Mouse (Mus musculus) forebrain, embryonic 12.5 days (tissue): ENCODE measurements around the gene Gm4981. TPM values are rescaled to one million over a fixed set of nuclear protein-coding genes. Genes with fewer than 3 reads are reported as not detected.
"Not testable (repeated sequence)": the region's sequence is repeated elsewhere in the genome, so short reads cannot be mapped to it uniquely, and the experiment has no call there.

Experiments
- ATAC-seq: fragments of 200-750 bp; cut with Nextera tagmentation; 2 replicates; pipeline ENCODE4 v1.8.0; 2017; ENCODE audit warnings: moderate TSS enrichment; ENCODE audit not compliant: low FRiP score
- H3K27ac ChIP-seq: fragments of 300-500 bp; sonication (generic); 2 replicates; pipeline ENCODE4 v1.5.1; 2016; ENCODE audit warnings: mild to moderate bottlenecking
- H3K27me3 ChIP-seq: fragments of 300-500 bp; sonication (generic); 2 replicates; pipeline ENCODE4 v1.6.1; 2016; ENCODE audit warnings: mild to moderate bottlenecking
- H3K36me3 ChIP-seq: fragments of 300-500 bp; sonication (generic); replicated peaks from 2 replicates; pipeline ENCODE4 v1.6.1; 2016; ENCODE audit warnings: mild to moderate bottlenecking
- H3K4me1 ChIP-seq: fragments of 300-500 bp; sonication (generic); 2 replicates; pipeline ENCODE4 v1.6.1; 2016
- H3K4me2 ChIP-seq: fragments of 300-500 bp; sonication (generic); 2 replicates; pipeline ENCODE4 v1.6.1; 2016; ENCODE audit warnings: mild to moderate bottlenecking, moderate library complexity
- H3K4me3 ChIP-seq: fragments of 300-500 bp; sonication (generic); replicated peaks from 2 replicates; pipeline ENCODE4 v1.5.1; 2016; ENCODE audit warnings: mild to moderate bottlenecking
- H3K9ac ChIP-seq: fragments of 300-500 bp; sonication (generic); 2 replicates; pipeline ENCODE4 v1.6.1; 2016; ENCODE audit warnings: mild to moderate bottlenecking
- H3K9me3 ChIP-seq: fragments of 300-500 bp; sonication (generic); 2 replicates; pipeline ENCODE4 v1.6.1; 2016
- WGBS: fragments of 180-500 bp; shearing (Covaris S2); methylation state at CpG from one replicate; pipeline ENCODE4 v1.1.7; 2016; 5-methylcytosine and 5-hydroxymethylcytosine counted together
- polyA plus RNA-seq: library from polyadenylated mRNA; unstranded; fragments of >200 nt; fragmentation: Nextera tagmentation; extraction: Ambion mirVana; gene quantifications from 2 replicates; pipeline ENCODE4 v1.2.1, GENCODE M21; 2016

Gene Gm4981
- not detected in 2 replicates for polyA plus RNA-seq

- no peaks in the 10 kb centered on the region for H3K4me1 ChIP-seq
- 90% methylated on average over 10 of the region's 10 CpGs for WGBS
- no peak within 1 kb of the TSS for H3K4me3 ChIP-seq
- H3K9me3 ChIP-seq, result peaks cover 17% of the 10 kb centered on the region
- no peaks in the 10 kb centered on the region for H3K36me3 ChIP-seq
- no peak for ATAC-seq
- H3K4me2 ChIP-seq, result no peak within 1 kb of the TSS
- H3K9ac ChIP-seq, result no peak within 1 kb of the TSS
- H3K27me3 ChIP-seq, result no peaks in the 10 kb centered on the region
- H3K27ac ChIP-seq, result no peak within 1 kb of the TSS
These were observed at the start of gene Gm4981 for GRCm38 (mm10) chr10:58236613-58237012. TSS of gene Gm4981 (minus strand) at chr10:58236701.

GRCm38 (mm10) chr10:58282238-58282637 lies 45.7 kb upstream of the Gm4981 start:
- Histone ChIP-seq H3K36me3 (peaks cover 63% of the 10 kb centered on the region), H3K9ac (no peak overlapping the region)

GRCm38 (mm10) chr10:58258466-58258865 lies 22.0 kb upstream of the Gm4981 start:
- H3K27me3 ChIP-seq, result no peaks in the 10 kb centered on the region
- peaks cover 15% of the 10 kb centered on the region for H3K4me1 ChIP-seq
- H3K4me3 ChIP-seq, result no peak overlapping the region
- 83% methylated on average over 5 of the region's 5 CpGs for WGBS
- no peak overlapping the region for H3K27ac ChIP-seq
- peaks cover 30% of the 10 kb centered on the region for H3K36me3 ChIP-seq
- no peak overlapping the region for H3K4me2 ChIP-seq
- H3K9ac ChIP-seq, result no peak overlapping the region
- ATAC-seq, result no peak
- no peaks in the 10 kb centered on the region for H3K9me3 ChIP-seq

More at GRCm38 (mm10) chr10:58282238-58282637, 45.7 kb upstream of the Gm4981 start:
- no peak overlapping the region for H3K4me3 ChIP-seq
- no peaks in the 10 kb centered on the region for H3K9me3 ChIP-seq
- 93% methylated on average over 7 of the region's 7 CpGs for WGBS
- H3K27me3 ChIP-seq, result no peaks in the 10 kb centered on the region
- no peak for ATAC-seq
- H3K4me2 ChIP-seq, result no peak overlapping the region
- no peaks in the 10 kb centered on the region for H3K4me1 ChIP-seq
- H3K27ac ChIP-seq, result no peak overlapping the region

- no peaks in the 10 kb centered on the region for H3K9me3 ChIP-seq
- H3K27me3 ChIP-seq, result no peaks in the 10 kb centered on the region
- no peak for ATAC-seq
- H3K4me1 ChIP-seq, result peaks cover 15% of the 10 kb centered on the region
- H3K9ac ChIP-seq, result peak overlapping the region; percentile 75; the same call in 1 of the 2 replicates
- 9% methylated on average over 4 of the region's 4 CpGs for WGBS
- peak overlapping the region; percentile 57 for H3K4me2 ChIP-seq
- no peak overlapping the region for H3K27ac ChIP-seq
- H3K4me3 ChIP-seq, result peak overlapping the region; percentile 74
- H3K36me3 ChIP-seq, result peaks cover 17% of the 10 kb centered on the region
These were observed 19.5 kb upstream of the Gm4981 start for GRCm38 (mm10) chr10:58255954-58256353.

DNA sequence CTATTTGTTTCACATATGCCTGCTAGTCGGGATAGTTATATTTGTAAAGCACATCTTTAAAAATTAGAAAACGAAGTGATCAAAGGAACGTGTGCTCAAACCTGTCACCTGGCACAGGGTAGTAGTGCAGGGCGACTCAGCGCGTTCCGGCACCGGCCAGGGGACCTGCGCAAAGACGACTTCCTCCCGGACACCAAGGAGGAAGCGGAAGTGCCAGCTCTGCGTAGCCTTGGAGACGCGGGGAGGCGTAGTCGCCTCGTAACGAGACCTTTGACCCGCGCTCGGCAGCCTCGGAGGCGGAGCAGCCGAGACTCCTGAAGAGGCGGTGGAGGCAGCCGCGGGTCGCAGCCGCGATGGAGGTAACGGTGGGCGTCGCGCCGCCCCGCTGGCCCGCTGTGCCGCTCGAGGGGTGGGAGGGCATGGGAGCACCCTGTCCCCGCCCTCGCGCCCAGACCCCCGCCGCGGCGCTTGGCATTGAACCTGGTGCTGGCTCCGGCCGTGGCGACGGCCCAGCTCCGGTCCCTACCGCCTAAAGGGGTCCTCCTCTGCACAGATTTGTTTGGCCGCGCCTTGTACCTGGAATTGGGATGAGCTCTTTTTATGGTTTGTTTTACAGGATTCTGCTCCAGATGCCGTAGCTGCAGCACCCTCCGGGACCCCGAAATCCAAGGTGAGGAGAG lies 18.9 kb upstream of the Gm4981 start, which contains the start of gene Gcc2:
TSS of gene Gcc2 (plus strand) at position 285 of the 680 bp plus-strand sequence.
- Histone ChIP-seq H3K9me3 (no peaks in the 10 kb centered on the region), H3K36me3 (peaks cover 17% of the 10 kb centered on the region), H3K9ac (peak within 1 kb of the TSS; percentile 75), H3K4me1 (peaks cover 15% of the 10 kb centered on the region), H3K27ac (peak within 1 kb of the TSS; percentile 75), H3K27me3 (no peaks in the 10 kb centered on the region), H3K4me3 (peak within 1 kb of the TSS; percentile 74), H3K4me2 (peak within 1 kb of the TSS; percentile 57)
- ATAC-seq, result peak; percentile 97
- whole genome bisulfite sequencing, result under 1% methylated on average over 44 of the region's 58 CpGs

DNA sequence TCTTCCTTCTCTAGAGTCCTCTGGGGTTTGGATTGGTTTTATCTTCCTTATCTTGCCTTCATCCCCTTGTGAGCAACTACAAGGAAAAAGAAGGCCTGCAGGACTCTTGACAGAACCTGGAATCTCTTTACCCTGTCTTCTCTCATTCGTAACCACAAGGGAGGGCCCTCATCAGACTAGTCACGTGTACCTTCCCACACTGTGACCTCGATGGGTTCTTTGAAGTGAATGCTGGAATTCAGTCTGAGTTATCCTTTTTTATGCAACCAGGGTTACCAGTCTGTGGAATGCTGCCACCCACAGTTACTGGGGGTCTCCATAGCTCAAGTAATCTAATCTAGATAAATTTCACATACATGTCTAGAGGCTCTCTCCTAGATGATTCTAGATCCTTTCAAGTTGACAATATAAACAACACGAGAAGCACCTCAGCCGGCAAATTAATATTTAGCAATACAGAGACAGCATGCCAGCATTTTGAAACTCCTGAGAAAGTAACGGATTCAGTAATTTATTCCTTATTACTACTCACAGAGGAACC lies 18.2 kb upstream of the Gm4981 start:
- Histone ChIP-seq H3K36me3 (peaks cover 12% of the 10 kb centered on the region), H3K4me3 (peak overlapping the region; percentile 74), H3K27me3 (no peaks in the 10 kb centered on the region), H3K9me3 (no peaks in the 10 kb centered on the region), H3K27ac (no peak overlapping the region), H3K9ac (peak overlapping the region; percentile 75; the same call in 1 of the 2 replicates), H3K4me1 (peaks cover 15% of the 10 kb centered on the region), H3K4me2 (peak overlapping the region; percentile 57)
- WGBS, result 40% methylated on average over 6 of the region's 6 CpGs
- peak; percentile 24; the same call in 1 of the 2 replicates for ATAC-seq

GRCm38 (mm10) chr10:58249535-58249934 lies 13.0 kb upstream of the Gm4981 start:
- H3K4me3 ChIP-seq, result no peak overlapping the region
- H3K27me3 ChIP-seq, result no peaks in the 10 kb centered on the region
- no peaks in the 10 kb centered on the region for H3K36me3 ChIP-seq
- no peaks in the 10 kb centered on the region for H3K9me3 ChIP-seq
- no peak for ATAC-seq
- H3K4me1 ChIP-seq, result peaks cover under 1% of the 10 kb centered on the region
- no peak overlapping the region for H3K9ac ChIP-seq
- 22% methylated on average over 1 of the region's 1 CpGs for WGBS
- no peak overlapping the region for H3K27ac ChIP-seq
- H3K4me2 ChIP-seq, result no peak overlapping the region

DNA sequence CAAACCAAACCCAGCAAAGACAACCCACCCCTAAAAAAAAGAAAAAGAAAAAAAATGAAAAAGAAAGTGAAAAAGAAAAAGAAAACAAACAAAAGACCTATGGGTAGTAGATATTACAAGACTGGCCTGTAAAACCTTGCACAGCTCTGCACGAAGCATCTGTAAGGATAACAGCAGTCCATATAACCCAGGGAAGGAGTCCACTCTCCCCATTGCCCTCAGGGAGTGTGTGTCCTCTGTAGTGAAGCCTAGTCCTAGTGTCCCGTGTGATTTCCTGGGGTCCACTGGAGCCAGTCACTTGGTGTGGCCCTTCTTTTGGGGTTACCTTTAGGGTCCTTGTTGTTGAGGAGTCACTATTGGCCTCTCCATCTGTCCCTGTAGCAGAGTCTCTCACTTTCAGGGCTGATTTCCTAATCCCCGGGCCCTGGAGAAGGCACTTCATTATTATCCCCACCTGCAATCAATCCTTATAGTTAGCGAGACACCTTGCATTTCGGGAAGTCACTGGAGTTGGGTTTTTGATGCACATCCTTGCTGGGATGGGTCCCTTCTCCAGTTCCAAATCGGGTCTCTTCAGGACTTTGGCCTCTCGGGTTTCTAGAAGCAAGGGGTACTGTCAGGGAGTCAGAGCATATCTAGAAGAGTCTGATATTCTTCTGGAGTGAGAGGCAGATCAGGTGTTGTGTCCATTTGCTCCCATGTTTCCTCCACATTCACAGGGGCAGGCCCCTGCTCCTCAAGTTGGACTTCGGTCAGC lies 2.7 kb upstream of the Gm4981 start:
- H3K4me2 ChIP-seq, H3K4me3 ChIP-seq, H3K27ac ChIP-seq, H3K36me3 ChIP-seq, H3K4me1 ChIP-seq, H3K9me3 ChIP-seq, H3K9ac ChIP-seq, H3K27me3 ChIP-seq: not testable (repeated sequence)
- 82% methylated on average over 8 of the region's 8 CpGs for WGBS
- ATAC-seq, result peak; percentile 91

- WGBS, result 89% methylated on average over 4 of the region's 4 CpGs
- peaks cover 21% of the 10 kb centered on the region for H3K9me3 ChIP-seq
- not testable (repeated sequence) for H3K4me1 ChIP-seq, H3K27me3 ChIP-seq, H3K36me3 ChIP-seq, H3K9ac ChIP-seq, H3K4me2 ChIP-seq, H3K4me3 ChIP-seq, ATAC-seq, H3K27ac ChIP-seq
These were observed 1.5 kb downstream of the Gm4981 start for GRCm38 (mm10) chr10:58234985-58235384.

GRCm38 (mm10) chr10:58233740-58234121 lies 2.8 kb downstream of the Gm4981 start:
- H3K27ac ChIP-seq, H3K9ac ChIP-seq, H3K4me1 ChIP-seq, H3K4me2 ChIP-seq, H3K4me3 ChIP-seq, H3K36me3 ChIP-seq, H3K27me3 ChIP-seq: not testable (repeated sequence)
- peaks cover 18% of the 10 kb centered on the region for H3K9me3 ChIP-seq
- peak; percentile 1 for ATAC-seq

GRCm38 (mm10) chr10:58233054-58233739 lies 3.3 kb downstream of the Gm4981 start:
- H3K36me3 ChIP-seq, H3K9ac ChIP-seq, H3K27me3 ChIP-seq, H3K4me1 ChIP-seq, H3K4me2 ChIP-seq, H3K27ac ChIP-seq, H3K4me3 ChIP-seq: not testable (repeated sequence)
- H3K9me3 ChIP-seq, result peaks cover 18% of the 10 kb centered on the region
- peak; percentile 51 for ATAC-seq
- 76% methylated on average over 10 of the region's 10 CpGs for WGBS

DNA sequence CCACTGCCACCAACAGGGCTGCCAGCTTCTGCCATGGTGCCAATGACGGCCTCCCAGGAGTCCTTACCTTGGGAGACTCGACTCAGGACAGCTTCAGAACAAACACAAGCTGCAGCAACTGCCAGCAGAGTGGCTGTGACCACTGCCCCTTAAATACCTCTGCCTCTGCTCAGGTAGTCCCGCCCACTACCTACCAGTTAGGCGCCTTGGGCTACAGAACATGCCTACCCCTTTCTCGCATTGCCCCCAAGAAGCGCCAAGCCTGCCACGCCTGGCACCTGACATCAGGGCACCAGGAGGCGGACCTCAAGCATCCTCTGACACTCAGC lies 3.9 kb downstream of the Gm4981 start, which contains the start of gene Duxf3:
TSS of gene Duxf3 (minus strand) at position 35 of the 329 bp plus-strand sequence.
- H3K9me3 ChIP-seq, result peaks cover 17% of the 10 kb centered on the region
- H3K27me3 ChIP-seq, H3K4me1 ChIP-seq, H3K27ac ChIP-seq, H3K4me2 ChIP-seq, H3K9ac ChIP-seq, H3K36me3 ChIP-seq, H3K4me3 ChIP-seq: not testable (repeated sequence)
- 82% methylated on average over 5 of the region's 8 CpGs for WGBS
- peak; percentile 53 for ATAC-seq
